Mouse (Mus musculus) megakaryocyte, embryonic 14.5 days (primary cell): ENCODE measurements around the gene Macrod1. TPM values are rescaled to one million over a fixed set of nuclear protein-coding genes. Genes with fewer than 3 reads are reported as not detected.
A peak's percentile ranks its signal among the peaks of the same experiment; 100 is the strongest.
"Not testable (repeated sequence)": the region's sequence is repeated elsewhere in the genome, so short reads cannot be mapped to it uniquely, and the experiment has no call there.

Source experiments
- H3K27me3 ChIP-seq: replicated peaks from 2 replicates; pipeline ENCODE3; 2012; ENCODE audit warnings: inconsistent platforms
- H3K36me3 ChIP-seq: replicated peaks from 2 replicates; pipeline ENCODE3; 2012; ENCODE audit warnings: low read length, inconsistent platforms, mixed read lengths
- H3K4me1 ChIP-seq: 2 replicates; pipeline ENCODE4 v1.6.1; 2012; ENCODE audit warnings: inconsistent platforms
- H3K4me3 ChIP-seq: replicated peaks from 2 replicates; pipeline ENCODE3; 2012; ENCODE audit warnings: moderate library complexity, mild to moderate bottlenecking, inconsistent platforms
- H3K9me3 ChIP-seq: 2 replicates; pipeline ENCODE4 v1.6.1; 2012; ENCODE audit warnings: inconsistent platforms
- FLI1 ChIP-seq: IDR thresholded peaks from 2 replicates; pipeline ENCODE4 v1.6.1; 2012; ENCODE audit warnings: low read length, inconsistent platforms, mixed read lengths
- GATA1 ChIP-seq: IDR thresholded peaks from 3 replicates; pipeline ENCODE4 v1.6.1; 2012; ENCODE audit warnings: mixed read lengths, low read length, inconsistent platforms, borderline replicate concordance
- polyA plus RNA-seq: library from polyadenylated mRNA; stranded (reverse); fragments of >175 nt; gene quantifications from 2 replicates; pipeline ENCODE4 v1.2.3, GENCODE M21; 2012; ENCODE audit warnings: low replicate concordance; ENCODE audit not compliant: insufficient read depth

Macrod1 gene
- polyA plus RNA-seq, 1 experiment, result 14.0 TPM

- H3K9me3 ChIP-seq, result no peaks in the 10 kb centered on the region
- TF ChIP-seq GATA1 (no peak), FLI1 (no peak)
- peaks cover 65% of the 10 kb centered on the region for H3K27me3 ChIP-seq
- peak overlapping the region; percentile 48 for H3K4me3 ChIP-seq
- peaks cover 50% of the 10 kb centered on the region for H3K4me1 ChIP-seq
- H3K36me3 ChIP-seq, result no peaks in the 10 kb centered on the region
Observed at GRCm38 (mm10) chr19:7067344-7068050, 10.9 kb downstream of the Macrod1 start.

- Histone ChIP-seq H3K36me3 (no peaks in the 10 kb centered on the region), H3K9me3 (no peaks in the 10 kb centered on the region), H3K4me1 (peaks cover 50% of the 10 kb centered on the region), H3K27me3 (peaks cover 67% of the 10 kb centered on the region), H3K4me3 (peak overlapping the region; percentile 48)
- TF ChIP-seq FLI1, result no peak
- no peak for TF ChIP-seq GATA1
Observed at GRCm38 (mm10) chr19:7068136-7068535, 11.5 kb downstream of the Macrod1 start.

GRCm38 (mm10) chr19:7068661-7069531, 12.3 kb downstream of the Macrod1 start:
- Histone ChIP-seq H3K9me3 (no peaks in the 10 kb centered on the region), H3K27me3 (peaks cover 69% of the 10 kb centered on the region)

DNA sequence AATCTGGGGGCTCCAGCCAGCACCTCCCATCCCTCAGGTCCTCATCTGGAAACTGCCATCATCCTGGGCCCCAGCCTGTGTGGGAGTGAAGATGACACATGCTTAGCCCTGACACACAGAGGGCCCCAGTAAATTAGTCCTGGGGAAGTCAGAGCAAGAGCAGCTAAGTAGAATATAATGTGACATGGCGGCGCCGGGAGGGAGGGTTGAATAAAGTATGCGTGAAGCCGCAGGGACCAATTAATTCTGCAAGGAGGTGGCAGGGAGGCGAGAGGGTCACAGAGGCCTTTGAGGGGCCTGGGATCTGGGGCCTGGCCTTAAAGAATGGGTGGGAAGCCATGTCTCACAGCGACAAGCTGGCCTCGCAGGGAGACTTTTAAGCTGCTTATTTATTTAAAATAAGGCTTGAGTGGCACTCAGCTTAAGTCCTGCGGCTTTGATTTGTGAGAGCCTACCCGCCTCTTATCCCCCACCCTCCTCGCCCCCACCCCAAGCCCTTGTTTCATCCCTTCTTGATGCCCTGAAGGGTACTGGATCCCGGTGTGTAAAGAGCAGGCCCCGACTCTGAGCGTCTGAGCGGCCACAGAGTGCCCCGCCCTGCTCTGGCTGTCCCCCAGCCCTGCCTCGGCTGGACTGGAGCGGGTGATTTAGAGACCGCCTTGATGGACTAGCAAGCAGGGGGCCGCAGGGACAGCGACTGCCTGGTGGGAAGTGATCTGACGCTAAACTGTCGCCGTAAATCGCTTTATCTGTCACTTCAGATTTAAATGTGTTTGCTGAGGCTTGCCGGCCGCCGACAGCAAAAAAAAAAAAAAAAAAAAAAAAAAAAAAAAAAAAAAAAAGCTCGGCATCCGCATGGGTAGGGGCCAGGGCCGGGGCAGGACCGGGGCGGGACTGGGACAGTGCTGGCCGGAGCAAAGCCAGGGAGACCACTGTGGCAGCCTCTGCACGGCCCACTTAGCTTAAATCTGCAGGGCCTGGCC, 13.5 kb downstream of the Macrod1 start:
- no peaks in the 10 kb centered on the region for H3K9me3 ChIP-seq
- no peak overlapping the region for H3K4me3 ChIP-seq
- H3K36me3 ChIP-seq, result no peaks in the 10 kb centered on the region
- peaks cover 79% of the 10 kb centered on the region for H3K27me3 ChIP-seq
- peaks cover 43% of the 10 kb centered on the region for H3K4me1 ChIP-seq
- TF ChIP-seq GATA1 (no peak), FLI1 (no peak)

More at GRCm38 (mm10) chr19:7068661-7069531, 12.3 kb downstream of the Macrod1 start:
- Histone ChIP-seq H3K4me1 (peaks cover 50% of the 10 kb centered on the region), H3K36me3 (no peaks in the 10 kb centered on the region), H3K4me3 (no peak overlapping the region)
- TF ChIP-seq GATA1 (no peak), FLI1 (no peak)

GRCm38 (mm10) chr19:7070775-7071174, 14.2 kb downstream of the Macrod1 start:
- peaks cover 79% of the 10 kb centered on the region for H3K27me3 ChIP-seq
- H3K4me1 ChIP-seq, result peaks cover 39% of the 10 kb centered on the region
- no peaks in the 10 kb centered on the region for H3K36me3 ChIP-seq
- no peak for TF ChIP-seq GATA1
- no peak for TF ChIP-seq FLI1
- no peak overlapping the region for H3K4me3 ChIP-seq
- no peaks in the 10 kb centered on the region for H3K9me3 ChIP-seq

DNA sequence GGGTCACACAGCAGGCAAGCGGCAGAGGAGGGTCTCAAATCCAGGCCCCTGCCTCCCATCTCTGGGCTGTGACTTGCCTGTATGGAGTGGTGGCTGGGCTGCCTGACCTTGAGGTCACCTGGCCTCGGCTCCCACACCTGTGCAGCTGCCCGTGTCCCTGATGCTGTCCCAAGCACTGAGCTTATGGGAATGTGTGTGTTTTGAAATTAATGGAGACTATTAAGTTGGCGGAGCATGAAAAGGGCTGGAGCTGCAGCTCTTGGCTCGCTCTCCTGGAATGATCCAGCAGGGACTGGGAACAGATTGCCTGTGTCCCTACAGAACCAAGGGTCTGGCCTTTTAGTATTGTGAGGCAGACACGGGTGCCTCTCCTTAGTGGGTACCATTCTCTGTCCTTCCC, 15.6 kb downstream of the Macrod1 start:
- peaks cover 39% of the 10 kb centered on the region for H3K4me1 ChIP-seq
- no peaks in the 10 kb centered on the region for H3K36me3 ChIP-seq
- H3K9me3 ChIP-seq, result no peaks in the 10 kb centered on the region
- peaks cover 73% of the 10 kb centered on the region for H3K27me3 ChIP-seq
- H3K4me3 ChIP-seq, result no peak overlapping the region
- TF ChIP-seq FLI1 (no peak), GATA1 (no peak)

GRCm38 (mm10) chr19:7073997-7074781, 17.6 kb downstream of the Macrod1 start:
- H3K36me3 ChIP-seq, result no peaks in the 10 kb centered on the region
- peaks cover 72% of the 10 kb centered on the region for H3K27me3 ChIP-seq
- no peak for TF ChIP-seq FLI1
- no peak for TF ChIP-seq GATA1
- no peaks in the 10 kb centered on the region for H3K9me3 ChIP-seq
- H3K4me3 ChIP-seq, result no peak overlapping the region
- peaks cover 23% of the 10 kb centered on the region for H3K4me1 ChIP-seq

- not testable (repeated sequence) for H3K9me3 ChIP-seq, H3K4me3 ChIP-seq, H3K36me3 ChIP-seq
- Histone ChIP-seq H3K4me1 (peaks cover 21% of the 10 kb centered on the region), H3K27me3 (peaks cover 72% of the 10 kb centered on the region)
Observed at GRCm38 (mm10) chr19:7075336-7075735, 18.7 kb downstream of the Macrod1 start.

- H3K27me3 ChIP-seq, result peaks cover 68% of the 10 kb centered on the region
- peaks cover 27% of the 10 kb centered on the region for H3K4me1 ChIP-seq
- H3K9me3 ChIP-seq, result no peaks in the 10 kb centered on the region
- no peak overlapping the region for H3K4me3 ChIP-seq
- H3K36me3 ChIP-seq, result no peaks in the 10 kb centered on the region
- TF ChIP-seq FLI1, result no peak
- no peak for TF ChIP-seq GATA1
Observed at GRCm38 (mm10) chr19:7077666-7078065, 21.1 kb downstream of the Macrod1 start.
